Mouse (Mus musculus): ENCODE data around the gene Cables2. TPM values are rescaled to one million over a fixed set of nuclear protein-coding genes. Genes with fewer than 3 reads are reported as not detected.

The Cables2 gene
- polyA plus RNA-seq, 1 experiment from 2014 or later, result 21.2 TPM

GRCm38 (mm10) chr2:180221051-180221450 is 52.2 kb downstream of the Cables2 start:
- Histone ChIP-seq H3K9ac (no peak overlapping the region), H3K36me3 (no peaks in the 10 kb centered on the region; the same call in 1 of the 2 replicates), H3K27me3 (peaks cover 33% of the 10 kb centered on the region), H3K9me3 (no peaks in the 10 kb centered on the region), H3K4me2 (replicated peaks) (no peak overlapping the region), H3K27ac (no peak overlapping the region), H3K4me1 (peaks cover 27% of the 10 kb centered on the region), H3K4me3 (no peak overlapping the region)
- no peak for ATAC-seq (ENCODE audit: insufficient number of reproducible peaks, insufficient read depth, low FRiP score, low TSS enrichment)
- WGBS, result 93% methylated on average over 9 of the region's 9 CpGs

- H3K27ac ChIP-seq, result no peak overlapping the region
- H3K9ac ChIP-seq, result no peak overlapping the region
- peaks cover 22% of the 10 kb centered on the region for H3K4me1 ChIP-seq
These were observed 53.1 kb downstream of the Cables2 start for GRCm38 (mm10) chr2:180220165-180220564.

GRCm38 (mm10) chr2:180219145-180219943 is 54.0 kb downstream of the Cables2 start:
- H3K27ac ChIP-seq, result peak overlapping the region; percentile 54; the same call in 1 of the 2 replicates
- ATAC-seq (ENCODE audit: insufficient number of reproducible peaks, insufficient read depth, low FRiP score, low TSS enrichment), result no peak
- H3K4me1 ChIP-seq, result peaks cover 18% of the 10 kb centered on the region
- no peaks in the 10 kb centered on the region for H3K9me3 ChIP-seq
- H3K36me3 ChIP-seq, result no peaks in the 10 kb centered on the region; the same call in 1 of the 2 replicates
- H3K4me3 ChIP-seq, result no peak overlapping the region
- H3K4me2 ChIP-seq (replicated peaks), result no peak overlapping the region
- peaks cover 16% of the 10 kb centered on the region for H3K27me3 ChIP-seq
- WGBS, result 79% methylated on average over 15 of the region's 15 CpGs
- H3K9ac ChIP-seq, result no peak overlapping the region

More at GRCm38 (mm10) chr2:180220165-180220564, 53.1 kb downstream of the Cables2 start:
- no peak for ATAC-seq (ENCODE audit: insufficient number of reproducible peaks, insufficient read depth, low FRiP score, low TSS enrichment)
- no peaks in the 10 kb centered on the region; the same call in 1 of the 2 replicates for H3K36me3 ChIP-seq
- H3K4me2 ChIP-seq (replicated peaks), result no peak overlapping the region
- H3K27me3 ChIP-seq, result peaks cover 24% of the 10 kb centered on the region
- no peaks in the 10 kb centered on the region for H3K9me3 ChIP-seq
- WGBS, result 71% methylated on average over 9 of the region's 9 CpGs
- H3K4me3 ChIP-seq, result no peak overlapping the region

- Histone ChIP-seq H3K4me1 (peaks cover 17% of the 10 kb centered on the region), H3K27me3 (peaks cover 9% of the 10 kb centered on the region), H3K9ac (no peak overlapping the region)
These were observed 54.6 kb downstream of the Cables2 start for GRCm38 (mm10) chr2:180218677-180219076.

GRCm38 (mm10) chr2:180218241-180218640 is 55.1 kb downstream of the Cables2 start:
- no peak for ATAC-seq (ENCODE audit: insufficient number of reproducible peaks, insufficient read depth, low FRiP score, low TSS enrichment)
- Histone ChIP-seq H3K36me3 (no peaks in the 10 kb centered on the region; the same call in 1 of the 2 replicates), H3K4me3 (no peak overlapping the region), H3K27me3 (peaks cover 5% of the 10 kb centered on the region), H3K9ac (no peak overlapping the region), H3K9me3 (no peaks in the 10 kb centered on the region), H3K27ac (no peak overlapping the region), H3K4me2 (replicated peaks) (no peak overlapping the region), H3K4me1 (peaks cover 17% of the 10 kb centered on the region)
- 86% methylated on average over 3 of the region's 3 CpGs for WGBS

More at GRCm38 (mm10) chr2:180218677-180219076, 54.6 kb downstream of the Cables2 start:
- no peak for ATAC-seq (ENCODE audit: insufficient number of reproducible peaks, insufficient read depth, low FRiP score, low TSS enrichment)
- no peak overlapping the region for H3K4me3 ChIP-seq
- peak overlapping the region; percentile 54; the same call in 1 of the 2 replicates for H3K27ac ChIP-seq
- 27% methylated on average over 5 of the region's 5 CpGs for WGBS
- no peaks in the 10 kb centered on the region for H3K9me3 ChIP-seq
- H3K36me3 ChIP-seq, result no peaks in the 10 kb centered on the region; the same call in 1 of the 2 replicates
- no peak overlapping the region for H3K4me2 ChIP-seq (replicated peaks)

- Histone ChIP-seq H3K4me3 (no peak overlapping the region), H3K36me3 (no peaks in the 10 kb centered on the region; the same call in 1 of the 2 replicates), H3K4me2 (replicated peaks) (no peak overlapping the region), H3K27ac (0 out of 2 replicates have a peak overlapping the region, but pooled peaks have one; percentile 23), H3K9ac (no peak overlapping the region), H3K27me3 (no peaks in the 10 kb centered on the region), H3K4me1 (peaks cover 17% of the 10 kb centered on the region), H3K9me3 (no peaks in the 10 kb centered on the region)
- WGBS, result 86% methylated on average over 8 of the region's 8 CpGs
- ATAC-seq (ENCODE audit: insufficient number of reproducible peaks, insufficient read depth, low FRiP score, low TSS enrichment), result no peak
These were observed 55.7 kb downstream of the Cables2 start for GRCm38 (mm10) chr2:180217587-180217986.

- Histone ChIP-seq H3K4me3 (no peak overlapping the region), H3K9me3 (no peaks in the 10 kb centered on the region), H3K27ac (no peak overlapping the region), H3K9ac (no peak overlapping the region), H3K36me3 (no peaks in the 10 kb centered on the region; the same call in 1 of the 2 replicates), H3K4me2 (replicated peaks) (no peak overlapping the region), H3K27me3 (no peaks in the 10 kb centered on the region), H3K4me1 (peaks cover 10% of the 10 kb centered on the region)
- 46% methylated on average over 5 of the region's 5 CpGs for WGBS
- no peak for ATAC-seq (ENCODE audit: insufficient number of reproducible peaks, insufficient read depth, low FRiP score, low TSS enrichment)
These were observed 56.4 kb downstream of the Cables2 start for GRCm38 (mm10) chr2:180216921-180217320.

- 81% methylated on average over 6 of the region's 6 CpGs for WGBS
- no peak overlapping the region for H3K9ac ChIP-seq
- ATAC-seq (ENCODE audit: insufficient number of reproducible peaks, insufficient read depth, low FRiP score, low TSS enrichment), result no peak
- H3K4me2 ChIP-seq (replicated peaks), result no peak overlapping the region
- no peaks in the 10 kb centered on the region for H3K27me3 ChIP-seq
- H3K4me1 ChIP-seq, result peaks cover 9% of the 10 kb centered on the region
- H3K36me3 ChIP-seq, result no peaks in the 10 kb centered on the region; the same call in 1 of the 2 replicates
- H3K4me3 ChIP-seq, result no peak overlapping the region
- no peak overlapping the region for H3K27ac ChIP-seq
- H3K9me3 ChIP-seq, result no peaks in the 10 kb centered on the region
These were observed 57.3 kb downstream of the Cables2 start for GRCm38 (mm10) chr2:180215951-180216350.

- no peak overlapping the region for H3K27ac ChIP-seq
- no peak overlapping the region for H3K4me2 ChIP-seq (replicated peaks)
- no peaks in the 10 kb centered on the region; the same call in 1 of the 2 replicates for H3K36me3 ChIP-seq
- ATAC-seq (ENCODE audit: insufficient number of reproducible peaks, insufficient read depth, low FRiP score, low TSS enrichment), result no peak
- no peak overlapping the region for H3K4me3 ChIP-seq
- H3K4me1 ChIP-seq, result peaks cover 9% of the 10 kb centered on the region
- H3K27me3 ChIP-seq, result no peaks in the 10 kb centered on the region
- H3K9me3 ChIP-seq, result no peaks in the 10 kb centered on the region
- H3K9ac ChIP-seq, result no peak overlapping the region
- 55% methylated on average over 8 of the region's 8 CpGs for WGBS
These were observed 58.3 kb downstream of the Cables2 start for GRCm38 (mm10) chr2:180215011-180215461.

GRCm38 (mm10) chr2:180214352-180214978 is 58.8 kb downstream of the Cables2 start:
- Histone ChIP-seq H3K4me1 (peaks cover 9% of the 10 kb centered on the region), H3K27ac (no peak overlapping the region), H3K4me3 (no peak overlapping the region), H3K27me3 (no peaks in the 10 kb centered on the region), H3K36me3 (no peaks in the 10 kb centered on the region), H3K4me2 (replicated peaks) (no peak overlapping the region), H3K9ac (no peak overlapping the region), H3K9me3 (no peaks in the 10 kb centered on the region)
- no peak for ATAC-seq (ENCODE audit: insufficient number of reproducible peaks, insufficient read depth, low FRiP score, low TSS enrichment)
- 78% methylated on average over 4 of the region's 4 CpGs for WGBS

GRCm38 (mm10) chr2:180212255-180212654 is 61.0 kb downstream of the Cables2 start:
- Histone ChIP-seq H3K9ac (no peak overlapping the region), H3K4me1 (peaks cover 7% of the 10 kb centered on the region), H3K4me3 (no peak overlapping the region), H3K36me3 (no peaks in the 10 kb centered on the region), H3K27me3 (no peaks in the 10 kb centered on the region), H3K4me2 (replicated peaks) (no peak overlapping the region), H3K9me3 (no peaks in the 10 kb centered on the region), H3K27ac (no peak overlapping the region)
- 92% methylated on average over 3 of the region's 3 CpGs for WGBS
- no peak for ATAC-seq (ENCODE audit: insufficient number of reproducible peaks, insufficient read depth, low FRiP score, low TSS enrichment)

Measured in embryonic facial prominence, embryonic 12.5 days (tissue).